Mouse (Mus musculus) cortical plate, adult 2 months (tissue): Measurements from ENCODE around the gene Gm12166.

ENCODE experiments used
- CTCF ChIP-seq: fragments of 200-500 bp; IDR thresholded peaks from 2 replicates; pipeline ENCODE4 v1.5.1; 2011; ENCODE audit warnings: mild to moderate bottlenecking, control low read depth, low read length; ENCODE audit not compliant: insufficient read depth; ENCODE audit errors: extremely low read depth
- POLR2A ChIP-seq: fragments of 200-500 bp; IDR thresholded peaks from 2 replicates; pipeline ENCODE4 v1.6.1; 2011; ENCODE audit warnings: mild to moderate bottlenecking, low read length, control low read depth; ENCODE audit not compliant: insufficient read depth; ENCODE audit errors: extremely low read depth

DNA sequence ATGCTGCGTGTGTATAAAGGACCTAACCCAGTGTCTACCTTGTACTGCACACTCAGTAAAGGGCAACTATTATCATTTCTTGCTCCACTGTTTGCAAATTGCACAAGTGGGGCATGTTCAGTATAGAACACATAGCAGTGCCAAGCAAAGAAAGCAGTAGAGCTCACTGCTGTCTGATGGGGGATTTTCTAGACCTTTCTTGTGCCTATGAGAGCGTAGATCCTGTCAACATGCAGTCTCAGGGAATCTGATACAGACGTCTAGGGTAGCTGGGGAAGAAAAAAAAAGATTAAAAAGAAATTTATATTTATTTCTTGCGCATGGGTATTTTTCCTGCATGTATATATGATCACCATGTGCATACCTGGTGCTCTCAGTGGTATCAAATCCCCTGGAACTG lies 18.0 kb upstream of the Gm12166 start:
- no peak for TF ChIP-seq CTCF
- no peak for TF ChIP-seq POLR2A
